Mouse (Mus musculus): ENCODE data around the gene Ring1. TPM values are rescaled to one million over a fixed set of nuclear protein-coding genes. Genes with fewer than 3 reads are reported as not detected.

Ring1 gene
- polyA plus RNA-seq (2015; fragmentation: Nextera tagmentation; extraction: Ambion mirVana): 19.3 and 21.0 TPM in 2 replicates

- H3K27me3 ChIP-seq (replicated peaks): no peaks in the 10 kb centered on the region
- under 1% methylated on average over 56 of the region's 58 CpGs for WGBS
- peaks cover 45% of the 10 kb centered on the region for H3K4me1 ChIP-seq
- ATAC-seq (ENCODE audit: insufficient read depth, low FRiP score, low read depth): peak; percentile 40
- H3K9ac ChIP-seq: peak within 1 kb of the TSS; percentile 94
- H3K27ac ChIP-seq: peak within 1 kb of the TSS; percentile 94
- peak within 1 kb of the TSS; percentile 91 for H3K4me2 ChIP-seq
- peak within 1 kb of the TSS; percentile 90 for H3K4me3 ChIP-seq (replicated peaks)
- no peaks in the 10 kb centered on the region for H3K9me3 ChIP-seq
- H3K36me3 ChIP-seq: peaks cover 38% of the 10 kb centered on the region
Measured at GRCm38 (mm10) chr17:34024317-34024821, at the start of gene Ring1. Ring1 (minus strand) TSS chr17:34024680.

- no peaks in the 10 kb centered on the region for H3K9me3 ChIP-seq
- no peak overlapping the region for H3K27ac ChIP-seq
- no peaks in the 10 kb centered on the region for H3K4me1 ChIP-seq
- H3K27me3 ChIP-seq (replicated peaks): peaks cover 8% of the 10 kb centered on the region
- no peak overlapping the region for H3K9ac ChIP-seq
- H3K4me3 ChIP-seq (replicated peaks): no peak overlapping the region
- ATAC-seq (ENCODE audit: insufficient read depth, low FRiP score, low read depth): no peak
- no peak overlapping the region for H3K4me2 ChIP-seq
- WGBS: 66% methylated on average over 5 of the region's 5 CpGs
- no peaks in the 10 kb centered on the region for H3K36me3 ChIP-seq
Measured at GRCm38 (mm10) chr17:34072091-34072490, 47.6 kb upstream of the Ring1 start.

- WGBS: 48% methylated on average over 3 of the region's 3 CpGs
Measured at GRCm38 (mm10) chr17:34068864-34069263, 44.4 kb upstream of the Ring1 start.

GRCm38 (mm10) chr17:34057224-34057623 lies 32.7 kb upstream of the Ring1 start:
- Histone ChIP-seq H3K27me3 (replicated peaks) (no peaks in the 10 kb centered on the region), H3K4me3 (replicated peaks) (no peak overlapping the region), H3K36me3 (no peaks in the 10 kb centered on the region), H3K4me2 (no peak overlapping the region), H3K4me1 (no peaks in the 10 kb centered on the region), H3K27ac (no peak overlapping the region), H3K9me3 (no peaks in the 10 kb centered on the region), H3K9ac (no peak overlapping the region)
- 55% methylated on average over 7 of the region's 7 CpGs for WGBS
- ATAC-seq (ENCODE audit: insufficient read depth, low FRiP score, low read depth): no peak

More at GRCm38 (mm10) chr17:34068864-34069263, 44.4 kb upstream of the Ring1 start:
- Histone ChIP-seq H3K27me3 (replicated peaks) (no peaks in the 10 kb centered on the region; the same call in 1 of the 2 replicates), H3K4me1 (no peaks in the 10 kb centered on the region), H3K27ac (no peak overlapping the region), H3K9me3 (no peaks in the 10 kb centered on the region), H3K9ac (no peak overlapping the region), H3K4me2 (no peak overlapping the region), H3K4me3 (replicated peaks) (no peak overlapping the region), H3K36me3 (no peaks in the 10 kb centered on the region)
- ATAC-seq (ENCODE audit: insufficient read depth, low FRiP score, low read depth): no peak

DNA sequence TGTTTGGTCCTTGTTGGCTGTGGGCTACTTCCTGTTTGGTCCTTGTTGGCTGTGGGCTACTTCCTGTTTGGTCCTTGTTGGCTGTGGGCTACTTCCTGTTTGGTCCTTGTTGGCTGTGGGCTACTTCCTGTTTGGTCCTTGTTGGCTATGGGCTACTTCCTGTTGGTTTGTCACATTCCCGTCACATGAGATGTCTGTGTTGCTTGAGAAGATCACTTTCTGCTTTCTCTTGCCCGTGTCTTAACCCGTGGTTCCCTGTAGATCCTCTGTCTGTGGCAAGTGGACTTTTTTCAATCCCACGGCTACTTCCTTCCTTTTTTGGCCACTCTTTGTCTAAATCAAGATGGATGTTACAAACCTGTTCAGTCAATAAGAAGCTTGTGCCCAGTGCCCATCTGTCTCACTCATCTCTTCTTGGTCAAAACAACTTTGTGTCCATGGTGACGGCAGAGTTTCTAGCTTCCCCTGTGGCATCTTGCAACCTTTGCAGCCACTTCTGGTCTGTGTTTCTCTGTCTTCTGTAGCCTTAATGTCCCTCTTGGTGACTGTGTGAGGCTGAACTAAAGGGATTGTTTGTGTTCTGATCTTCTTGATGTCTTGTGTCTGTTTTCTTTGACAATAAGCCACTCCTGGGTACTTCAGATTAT lies 23.0 kb upstream of the Ring1 start:
- H3K4me2 ChIP-seq: no peak overlapping the region
- no peaks in the 10 kb centered on the region for H3K27me3 ChIP-seq (replicated peaks)
- 88% methylated on average over 5 of the region's 5 CpGs for WGBS
- H3K9ac ChIP-seq: no peak overlapping the region
- H3K36me3 ChIP-seq: no peaks in the 10 kb centered on the region
- no peak for ATAC-seq (ENCODE audit: insufficient read depth, low FRiP score, low read depth)
- no peak overlapping the region for H3K27ac ChIP-seq
- no peak overlapping the region for H3K4me3 ChIP-seq (replicated peaks)
- H3K4me1 ChIP-seq: no peaks in the 10 kb centered on the region
- no peaks in the 10 kb centered on the region for H3K9me3 ChIP-seq

DNA sequence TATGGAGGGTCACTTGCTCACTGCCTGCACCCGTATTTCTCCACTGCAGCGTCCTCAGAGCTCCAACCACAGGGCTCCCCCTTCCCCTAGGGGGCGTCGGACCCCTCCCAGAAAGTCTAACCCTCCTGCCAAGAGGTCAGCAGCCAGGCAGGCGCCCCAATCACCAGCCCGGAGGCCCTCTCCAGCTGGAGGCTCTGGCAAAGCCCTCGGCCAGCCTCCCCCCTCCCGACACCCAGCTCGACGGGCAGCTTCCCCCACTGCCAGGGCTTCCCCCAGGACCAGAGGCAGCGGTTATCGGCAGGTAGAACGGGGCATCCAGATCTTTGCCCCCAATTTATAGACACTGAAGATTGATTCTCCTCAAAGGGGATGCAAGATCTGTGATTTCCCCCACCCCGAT lies 21.5 kb upstream of the Ring1 start:
- Histone ChIP-seq H3K4me3 (replicated peaks) (no peak overlapping the region), H3K9me3 (no peaks in the 10 kb centered on the region), H3K27me3 (replicated peaks) (no peaks in the 10 kb centered on the region), H3K4me2 (no peak overlapping the region), H3K27ac (no peak overlapping the region), H3K36me3 (no peaks in the 10 kb centered on the region), H3K9ac (no peak overlapping the region), H3K4me1 (peaks cover 7% of the 10 kb centered on the region; the same call in 1 of the 2 replicates)
- 80% methylated on average over 14 of the region's 14 CpGs for WGBS
- no peak for ATAC-seq (ENCODE audit: insufficient read depth, low FRiP score, low read depth)

- peaks cover 33% of the 10 kb centered on the region for H3K4me1 ChIP-seq
- 0 out of 2 replicates have a peak, but pooled peaks cover 8% of the 10 kb centered on the region for H3K27me3 ChIP-seq (replicated peaks)
- no peak overlapping the region for H3K9ac ChIP-seq
- no peak for ATAC-seq (ENCODE audit: insufficient read depth, low FRiP score, low read depth)
- peak overlapping the region; percentile 52 for H3K4me2 ChIP-seq
- H3K36me3 ChIP-seq: peaks cover 24% of the 10 kb centered on the region
- H3K4me3 ChIP-seq (replicated peaks): no peak overlapping the region
- H3K9me3 ChIP-seq: no peaks in the 10 kb centered on the region
- 23% methylated on average over 17 of the region's 17 CpGs for WGBS
- no peak overlapping the region for H3K27ac ChIP-seq
Measured at GRCm38 (mm10) chr17:34039562-34040450, 15.3 kb upstream of the Ring1 start.

DNA sequence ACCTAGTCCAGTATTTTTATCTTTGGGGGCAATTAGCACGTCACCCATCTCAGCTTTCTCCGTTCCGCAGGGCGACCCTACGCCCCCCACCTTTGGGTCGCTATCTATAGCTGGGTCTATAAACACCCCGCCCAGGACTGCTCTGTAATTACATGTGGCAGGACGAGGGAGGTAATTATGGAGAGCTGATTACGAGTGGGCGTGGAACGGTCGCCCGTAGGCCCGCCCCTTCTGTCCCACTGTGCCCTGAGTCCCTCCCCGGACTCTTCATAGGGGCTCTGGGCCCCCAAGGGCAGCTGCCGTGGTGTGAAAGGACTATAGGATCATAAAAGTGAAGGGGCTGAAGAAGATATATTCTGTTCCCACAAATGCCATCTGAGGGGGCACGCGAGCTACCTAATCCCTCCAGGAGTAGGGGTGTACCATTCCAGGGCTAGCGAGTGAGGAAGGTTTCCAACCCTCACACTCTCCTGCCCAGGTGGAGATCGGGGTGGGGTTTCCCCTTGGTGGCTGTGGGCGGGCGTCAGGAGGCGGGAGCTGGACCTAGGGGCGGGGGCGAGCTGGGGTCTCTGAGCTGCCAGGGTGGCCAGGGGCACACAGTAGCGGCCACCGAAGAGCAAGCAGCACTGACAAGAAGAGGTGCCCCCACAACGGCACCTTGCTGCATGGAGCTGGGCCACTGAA lies 14.5 kb upstream of the Ring1 start, which contains the start of gene Col11a2:
TSS of gene Col11a2 (plus strand) at position 560 of the 684 bp plus-strand sequence.
- H3K36me3 ChIP-seq: peaks cover 28% of the 10 kb centered on the region
- peak; percentile 6; the same call in 1 of the 2 replicates for ATAC-seq (ENCODE audit: insufficient read depth, low FRiP score, low read depth)
- 13% methylated on average over 28 of the region's 28 CpGs for WGBS
- H3K27me3 ChIP-seq (replicated peaks): 0 out of 2 replicates have a peak, but pooled peaks cover 8% of the 10 kb centered on the region
- no peak within 1 kb of the TSS for H3K27ac ChIP-seq
- peaks cover 33% of the 10 kb centered on the region for H3K4me1 ChIP-seq
- H3K4me3 ChIP-seq (replicated peaks): peak within 1 kb of the TSS; percentile 15
- peak within 1 kb of the TSS; percentile 52 for H3K4me2 ChIP-seq
- 0 out of 2 replicates have a peak within 1 kb of the TSS, but pooled peaks have one; percentile 9 for H3K9ac ChIP-seq
- H3K9me3 ChIP-seq: no peaks in the 10 kb centered on the region

DNA sequence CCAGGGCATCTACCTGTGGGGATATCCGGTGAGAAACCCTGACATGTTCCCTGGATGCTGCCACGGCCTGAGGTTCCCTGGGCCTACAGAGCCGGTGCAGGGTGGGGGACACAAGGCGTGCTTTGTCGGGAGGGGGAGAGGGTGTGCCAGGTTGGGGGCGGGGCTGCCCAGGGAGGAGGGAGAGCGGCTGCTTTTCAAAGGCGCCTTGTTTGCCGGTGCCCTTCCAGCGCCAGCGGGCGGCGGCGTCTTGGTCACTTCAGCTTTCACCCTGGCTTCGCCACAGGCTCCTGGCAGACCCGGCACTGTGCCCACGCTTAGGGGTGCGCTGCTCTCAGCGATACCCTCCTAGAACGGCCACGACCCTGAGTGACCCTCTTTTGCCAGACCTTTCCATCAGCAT lies 14.0 kb upstream of the Ring1 start:
- Histone ChIP-seq H3K4me3 (replicated peaks) (peak overlapping the region; percentile 15; the same call in 1 of the 2 replicates), H3K4me1 (peaks cover 39% of the 10 kb centered on the region), H3K9ac (no peak overlapping the region), H3K9me3 (no peaks in the 10 kb centered on the region), H3K27ac (no peak overlapping the region), H3K4me2 (peak overlapping the region; percentile 52), H3K36me3 (peaks cover 30% of the 10 kb centered on the region), H3K27me3 (replicated peaks) (0 out of 2 replicates have a peak, but pooled peaks cover 8% of the 10 kb centered on the region)
- ATAC-seq (ENCODE audit: insufficient read depth, low FRiP score, low read depth): peak; percentile 15; the same call in 1 of the 2 replicates
- WGBS: 21% methylated on average over 21 of the region's 21 CpGs

GRCm38 (mm10) chr17:34037241-34037640 lies 12.8 kb upstream of the Ring1 start:
- H3K9ac ChIP-seq: no peak overlapping the region
- 0 out of 2 replicates have a peak, but pooled peaks cover 8% of the 10 kb centered on the region for H3K27me3 ChIP-seq (replicated peaks)
- 87% methylated on average over 7 of the region's 7 CpGs for WGBS
- no peak for ATAC-seq (ENCODE audit: insufficient read depth, low FRiP score, low read depth)
- no peak overlapping the region for H3K4me3 ChIP-seq (replicated peaks)
- peaks cover 30% of the 10 kb centered on the region for H3K36me3 ChIP-seq
- H3K9me3 ChIP-seq: no peaks in the 10 kb centered on the region
- H3K4me2 ChIP-seq: no peak overlapping the region
- peaks cover 47% of the 10 kb centered on the region for H3K4me1 ChIP-seq
- no peak overlapping the region for H3K27ac ChIP-seq

GRCm38 (mm10) chr17:34036647-34037046 lies 12.2 kb upstream of the Ring1 start:
- Histone ChIP-seq H3K36me3 (peaks cover 30% of the 10 kb centered on the region), H3K4me1 (peaks cover 46% of the 10 kb centered on the region), H3K9me3 (no peaks in the 10 kb centered on the region), H3K27me3 (replicated peaks) (0 out of 2 replicates have a peak, but pooled peaks cover 8% of the 10 kb centered on the region), H3K4me2 (no peak overlapping the region), H3K27ac (no peak overlapping the region), H3K9ac (no peak overlapping the region), H3K4me3 (replicated peaks) (no peak overlapping the region)
- WGBS: 80% methylated on average over 10 of the region's 10 CpGs
- ATAC-seq (ENCODE audit: insufficient read depth, low FRiP score, low read depth): no peak
